Mouse (Mus musculus) CD8-positive naive resting alpha-beta T cell, adult 2 months (primary cell): ENCODE results near the gene Gm21992.

Experiments used
- DNase-seq, 2 experiments: peaks; one replicate each; pipeline ENCODE4 v3.0.0; 2022; ENCODE audit warnings: low read depth in 2 of 2, low spot score in 2 of 2

Gene Gm21992

GRCm38 (mm10) chr19:4811063-4811908 is at the start of gene Gm21992, which contains the start of gene Rbm14:
Gm21992 (minus strand) TSS chr19:4811612.
Rbm14 (minus strand) TSS chr19:4811634.
- peak; percentile 94 to 95 for DNase-seq

DNA sequence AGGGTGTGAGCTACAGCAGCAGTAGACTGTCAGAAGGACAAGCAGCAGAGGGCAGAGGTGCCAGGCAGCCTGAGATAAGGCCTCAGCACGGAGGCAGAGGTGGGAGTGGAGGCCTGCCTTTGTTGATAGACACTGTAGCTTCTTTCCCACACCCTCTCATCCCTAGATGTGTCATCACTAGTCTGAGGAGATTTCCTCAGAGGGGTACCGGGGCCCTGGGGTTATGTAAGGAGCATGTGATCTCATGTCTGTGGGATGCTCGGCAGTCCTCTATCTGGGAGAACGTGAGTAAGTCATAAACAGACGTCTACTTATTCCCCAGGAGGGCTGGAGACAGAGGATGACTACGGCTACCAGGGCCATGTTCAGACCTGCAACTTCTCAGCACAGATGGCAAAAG is 47.7 kb upstream of the Gm21992 start:
- DNase-seq = no peak

DNA sequence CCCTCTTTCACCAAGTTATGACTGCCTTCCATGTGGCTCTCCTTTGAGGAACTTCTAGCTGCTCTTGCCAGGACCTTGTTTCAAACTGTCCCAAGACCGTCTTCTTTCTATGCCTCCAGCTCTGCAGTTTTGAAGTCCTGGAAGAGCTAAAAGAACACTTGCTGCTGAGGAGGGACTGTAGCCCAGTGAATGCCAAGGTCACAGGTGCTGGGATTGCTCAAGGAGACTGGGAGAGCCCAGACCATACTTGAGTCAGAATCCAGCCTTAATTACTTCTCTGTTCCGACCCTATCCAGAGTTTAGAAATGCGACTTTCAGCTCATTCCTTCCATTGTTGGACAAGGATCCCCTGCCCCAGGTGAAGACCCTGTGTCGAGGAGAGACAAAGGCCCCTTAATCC is 44.5 kb upstream of the Gm21992 start:
- DNase-seq = no peak

DNA sequence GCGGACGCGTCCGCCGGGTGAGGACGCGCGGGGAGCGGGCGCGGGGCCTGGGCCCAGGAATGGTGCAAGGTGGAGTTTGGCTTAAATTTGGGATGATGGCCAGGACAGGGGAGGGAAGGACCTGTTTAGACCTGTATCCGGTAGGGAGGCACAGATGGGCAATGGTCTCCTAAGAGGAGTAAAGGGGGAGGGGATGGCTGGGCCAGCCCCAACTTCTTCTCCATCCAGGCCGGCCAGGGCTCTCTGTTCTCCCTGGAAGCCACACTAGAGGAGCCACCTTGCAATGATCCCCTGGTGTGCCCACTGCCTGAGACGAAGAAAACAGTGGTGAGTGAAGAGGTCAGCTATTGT is 44.0 kb upstream of the Gm21992 start:
- DNase-seq = no peak

- DNase-seq = no peak
These were observed 43.4 kb upstream of the Gm21992 start, which contains the start of gene Ctsf for GRCm38 (mm10) chr19:4854552-4855469. Ctsf (plus strand) TSS chr19:4855130.

- no peak for DNase-seq
These were observed 38.9 kb upstream of the Gm21992 start for GRCm38 (mm10) chr19:4850281-4850680.

DNA sequence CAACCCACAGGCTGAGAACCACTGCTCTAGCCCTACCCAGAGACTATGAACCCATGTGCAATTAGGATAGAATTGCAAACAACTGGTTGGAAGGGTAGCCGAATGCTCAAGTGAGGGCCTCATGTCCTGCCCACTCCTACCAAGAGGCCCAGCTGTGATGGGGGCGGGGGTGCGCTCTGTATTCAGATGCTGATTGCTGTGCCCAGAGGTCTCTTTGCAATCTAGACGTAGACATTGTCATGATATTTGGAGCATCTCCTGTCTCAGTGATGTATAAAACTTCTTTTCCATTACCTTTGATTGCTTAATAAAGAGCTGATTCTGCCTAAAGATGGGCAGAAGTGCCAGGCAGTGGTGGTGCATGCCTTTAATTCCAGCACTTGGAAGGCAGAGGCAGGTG is 38.4 kb upstream of the Gm21992 start:
- no peak for DNase-seq

GRCm38 (mm10) chr19:4847490-4847889 is 36.1 kb upstream of the Gm21992 start:
- DNase-seq = peak; percentile 9 to 12

DNA sequence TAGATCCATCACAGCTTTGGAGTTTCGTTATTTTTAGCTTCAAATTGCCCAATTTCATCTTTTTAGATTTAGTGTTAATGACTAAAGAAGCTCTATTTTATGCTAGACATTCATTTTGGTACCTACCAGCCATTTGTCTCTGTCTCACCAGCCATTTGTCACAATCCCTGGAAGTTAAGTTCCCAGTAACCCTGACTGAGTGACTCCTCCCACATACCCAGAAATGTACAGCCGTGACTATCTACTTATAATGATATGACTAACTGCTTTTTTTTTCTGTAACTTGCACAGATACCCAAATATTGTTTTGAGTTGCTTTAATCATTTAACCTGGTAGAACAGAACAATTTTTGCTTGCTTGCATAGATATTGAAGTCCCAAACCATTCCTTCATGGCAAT is 34.4 kb upstream of the Gm21992 start:
- no peak for DNase-seq

DNA sequence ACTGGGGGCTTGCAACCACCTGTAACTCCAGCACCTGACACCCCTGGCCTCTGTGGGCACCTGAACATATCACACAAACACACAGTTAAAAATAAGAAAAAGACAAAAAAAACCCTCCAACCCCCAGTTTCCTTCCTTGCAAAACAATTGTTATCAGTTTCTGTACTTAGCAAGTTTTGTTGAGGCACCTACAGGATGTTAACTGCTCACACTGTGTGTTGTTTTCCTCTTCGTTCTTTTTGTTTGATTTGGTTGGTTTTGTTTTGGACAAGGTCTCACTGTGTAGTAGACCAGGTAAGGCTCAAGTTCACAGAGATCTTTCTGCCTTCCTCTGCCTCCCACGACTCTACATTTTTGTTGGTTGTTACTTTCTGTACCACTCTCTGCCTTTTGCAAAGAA is 31.2 kb upstream of the Gm21992 start:
- DNase-seq = no peak

DNA sequence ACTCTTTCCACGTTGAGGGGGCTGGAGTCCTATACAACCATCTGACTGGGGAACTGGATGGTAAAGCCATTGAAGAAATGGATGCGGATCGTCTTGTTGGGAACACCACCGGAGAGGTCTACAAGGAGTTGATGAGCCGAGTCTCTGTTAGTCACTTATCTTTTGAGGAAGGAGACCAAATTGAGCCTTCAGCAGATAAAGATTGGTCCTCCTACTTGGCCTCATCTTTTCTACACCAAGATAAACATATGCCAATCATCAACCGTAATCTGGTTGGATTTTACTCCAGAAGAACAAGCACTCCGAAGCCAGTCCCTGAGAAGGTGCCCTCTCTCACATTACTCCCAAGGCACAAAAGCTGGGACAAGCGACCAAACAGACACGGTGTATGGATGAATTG is 29.4 kb upstream of the Gm21992 start:
- no peak for DNase-seq

DNA sequence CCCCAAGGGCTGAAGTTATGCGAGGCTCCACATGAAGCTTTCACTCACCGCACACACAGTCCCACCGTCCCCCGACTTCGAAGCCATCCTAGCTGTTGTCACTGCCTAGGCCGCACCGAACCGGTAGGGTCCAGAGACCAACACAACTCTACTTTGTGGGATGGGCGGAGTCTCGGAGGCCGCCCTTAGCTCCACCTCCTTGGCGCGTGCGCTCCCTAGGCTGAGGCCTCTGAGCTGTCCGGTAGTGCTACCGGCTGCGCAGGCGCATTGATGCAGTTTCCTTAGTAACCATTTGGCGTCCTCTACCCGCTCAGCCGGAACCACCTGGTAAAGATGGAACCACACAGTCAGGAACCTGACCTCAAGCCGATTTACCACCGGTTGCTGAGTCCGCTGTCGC is 27.7 kb upstream of the Gm21992 start, which contains the start of the genes Ccs and Ccdc87:
TSS of gene Ccs (minus strand) at position 184 of the 400 bp plus-strand sequence.
TSS of gene Ccdc87 (plus strand) at position 218 of the 400 bp plus-strand sequence.
- DNase-seq = peak; percentile 91 to 95

- no peak for DNase-seq
These were observed 27.2 kb upstream of the Gm21992 start for GRCm38 (mm10) chr19:4838526-4839140.

DNA sequence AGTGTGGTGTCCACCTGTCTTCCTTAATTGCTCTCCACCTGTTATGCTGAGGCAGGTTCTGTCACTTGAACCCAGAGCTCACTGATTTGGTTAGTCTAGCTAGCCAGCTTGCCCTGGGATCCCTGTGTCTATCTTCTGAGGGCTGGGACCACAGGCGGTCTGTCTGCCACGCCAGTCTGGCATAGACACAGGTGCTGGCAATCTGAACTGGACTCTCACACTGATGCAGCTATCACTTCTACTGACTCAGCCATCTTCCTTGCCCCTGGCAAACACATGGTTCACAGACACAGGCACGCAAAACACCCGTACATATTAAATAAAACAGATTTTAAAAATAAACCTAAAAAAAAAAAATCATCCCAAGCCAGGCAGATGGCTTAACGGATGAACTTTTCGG is 25.6 kb upstream of the Gm21992 start:
- DNase-seq = no peak

GRCm38 (mm10) chr19:4836096-4836495 is 24.7 kb upstream of the Gm21992 start:
- no peak for DNase-seq

GRCm38 (mm10) chr19:4833977-4834376 is 22.6 kb upstream of the Gm21992 start:
- no peak for DNase-seq

DNA sequence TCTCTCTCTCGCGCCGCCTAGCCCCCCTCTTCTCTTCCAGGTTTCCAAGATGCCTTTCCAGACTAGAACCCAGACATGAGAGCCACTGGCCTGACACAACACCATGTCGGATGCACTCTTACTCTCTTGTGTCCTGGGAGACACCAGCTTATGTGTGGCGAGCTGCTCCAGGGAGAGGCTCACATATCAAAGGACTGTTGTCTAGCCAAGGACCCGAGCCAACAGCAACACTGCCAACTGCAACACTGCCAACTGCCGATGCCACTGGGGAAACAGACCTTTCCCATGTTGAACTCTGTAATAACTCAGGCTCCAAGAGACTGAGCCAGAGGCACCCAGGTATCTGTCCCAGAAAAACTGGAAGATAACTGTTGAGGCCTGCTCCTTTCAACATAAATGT is 17.7 kb upstream of the Gm21992 start:
- DNase-seq = no peak

GRCm38 (mm10) chr19:4828444-4829114 is 17.2 kb upstream of the Gm21992 start:
- no peak for DNase-seq

DNA sequence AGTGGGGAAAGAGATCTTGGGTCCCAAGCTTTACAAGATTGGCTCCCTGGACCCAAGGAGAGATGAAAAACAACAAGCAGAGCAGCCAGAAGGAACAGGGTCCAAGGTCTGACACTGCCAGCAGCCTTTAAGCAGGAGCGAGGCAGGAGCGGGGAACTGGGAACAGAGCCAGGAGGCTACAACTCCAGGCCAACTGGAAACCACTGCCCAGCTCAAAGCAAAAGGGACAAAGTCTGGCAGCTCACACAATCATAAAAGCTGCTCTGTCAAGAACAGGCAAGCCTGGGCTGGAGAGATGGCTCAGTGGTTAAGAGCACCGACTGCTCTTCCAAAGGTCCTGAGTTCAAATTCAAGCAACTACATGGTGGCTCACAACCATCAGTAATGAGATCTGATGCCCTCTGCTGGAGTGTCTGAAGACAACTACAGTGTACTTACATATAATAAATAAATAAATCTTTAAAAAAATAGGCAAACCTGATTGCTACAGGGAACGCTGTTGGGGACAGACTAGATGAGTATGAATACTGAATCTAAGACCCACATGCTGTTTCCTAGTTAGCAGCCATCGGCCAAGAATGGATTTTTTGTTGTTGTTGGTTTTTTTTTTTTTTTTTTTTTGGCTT is 9.4 kb upstream of the Gm21992 start:
- DNase-seq = no peak

GRCm38 (mm10) chr19:4817182-4817835 is 5.9 kb upstream of the Gm21992 start:
- no peak for DNase-seq
